Mouse (Mus musculus): ENCODE measurements around the gene Ppil4. TPM values are rescaled to one million over a fixed set of nuclear protein-coding genes. Genes with fewer than 3 reads are reported as not detected.

The Ppil4 gene
- polyA plus RNA-seq, 1 experiment = 12.3 TPM

GRCm38 (mm10) chr10:7802519-7803140 lies 9.9 kb downstream of the Ppil4 start:
- no peak overlapping the region for H3K4me3 ChIP-seq (ENCODE audit: insufficient read depth, low read depth, low read length)
- H3K27ac ChIP-seq (replicated peaks; ENCODE audit: low read depth, low read length) = no peak overlapping the region
- no peaks in the 10 kb centered on the region for H3K4me1 ChIP-seq (ENCODE audit: control insufficient read depth, insufficient read depth, insufficient read length, low read length)

GRCm38 (mm10) chr10:7809937-7810336 lies 17.2 kb downstream of the Ppil4 start:
- H3K4me3 ChIP-seq (ENCODE audit: insufficient read depth, low read depth, low read length) = no peak overlapping the region
- H3K4me1 ChIP-seq (ENCODE audit: control insufficient read depth, insufficient read depth, insufficient read length, low read length) = no peaks in the 10 kb centered on the region
- no peak overlapping the region for H3K27ac ChIP-seq (replicated peaks; ENCODE audit: low read depth, low read length)

- Histone ChIP-seq H3K27ac (replicated peaks; ENCODE audit: low read depth, low read length) (no peak overlapping the region), H3K4me3 (ENCODE audit: insufficient read depth, low read depth, low read length) (no peak overlapping the region), H3K4me1 (ENCODE audit: control insufficient read depth, insufficient read depth, insufficient read length, low read length) (no peaks in the 10 kb centered on the region)
Observed at GRCm38 (mm10) chr10:7816476-7816875, 23.8 kb downstream of the Ppil4 start.

GRCm38 (mm10) chr10:7818676-7819075 lies 26.0 kb downstream of the Ppil4 start:
- Histone ChIP-seq H3K4me1 (ENCODE audit: control insufficient read depth, insufficient read depth, insufficient read length, low read length) (no peaks in the 10 kb centered on the region), H3K27ac (replicated peaks; ENCODE audit: low read depth, low read length) (no peak overlapping the region), H3K4me3 (ENCODE audit: insufficient read depth, low read depth, low read length) (no peak overlapping the region)

GRCm38 (mm10) chr10:7819156-7819555 lies 26.5 kb downstream of the Ppil4 start:
- Histone ChIP-seq H3K27ac (replicated peaks; ENCODE audit: low read depth, low read length) (no peak overlapping the region), H3K4me1 (ENCODE audit: control insufficient read depth, insufficient read depth, insufficient read length, low read length) (no peaks in the 10 kb centered on the region), H3K4me3 (ENCODE audit: insufficient read depth, low read depth, low read length) (no peak overlapping the region)

- Histone ChIP-seq H3K27ac (replicated peaks; ENCODE audit: low read depth, low read length) (no peak overlapping the region), H3K4me3 (ENCODE audit: insufficient read depth, low read depth, low read length) (no peak overlapping the region), H3K4me1 (ENCODE audit: control insufficient read depth, insufficient read depth, insufficient read length, low read length) (no peaks in the 10 kb centered on the region)
Observed at GRCm38 (mm10) chr10:7819603-7820002, 26.9 kb downstream of the Ppil4 start.

GRCm38 (mm10) chr10:7820171-7820570 lies 27.5 kb downstream of the Ppil4 start:
- H3K27ac ChIP-seq (replicated peaks; ENCODE audit: low read depth, low read length) = no peak overlapping the region
- H3K4me3 ChIP-seq (ENCODE audit: insufficient read depth, low read depth, low read length) = no peak overlapping the region
- no peaks in the 10 kb centered on the region for H3K4me1 ChIP-seq (ENCODE audit: control insufficient read depth, insufficient read depth, insufficient read length, low read length)

GRCm38 (mm10) chr10:7821981-7822380 lies 29.3 kb downstream of the Ppil4 start:
- Histone ChIP-seq H3K4me1 (ENCODE audit: control insufficient read depth, insufficient read depth, insufficient read length, low read length) (no peaks in the 10 kb centered on the region), H3K4me3 (ENCODE audit: insufficient read depth, low read depth, low read length) (no peak overlapping the region), H3K27ac (replicated peaks; ENCODE audit: low read depth, low read length) (no peak overlapping the region)

- no peak overlapping the region for H3K27ac ChIP-seq (replicated peaks; ENCODE audit: low read depth, low read length)
- H3K4me1 ChIP-seq (ENCODE audit: control insufficient read depth, insufficient read depth, insufficient read length, low read length) = no peaks in the 10 kb centered on the region
- no peak overlapping the region for H3K4me3 ChIP-seq (ENCODE audit: insufficient read depth, low read depth, low read length)
Observed at GRCm38 (mm10) chr10:7824663-7825280, 32.1 kb downstream of the Ppil4 start.

- Histone ChIP-seq H3K27ac (replicated peaks; ENCODE audit: low read depth, low read length) (no peak overlapping the region), H3K4me3 (ENCODE audit: insufficient read depth, low read depth, low read length) (no peak overlapping the region), H3K4me1 (ENCODE audit: control insufficient read depth, insufficient read depth, insufficient read length, low read length) (no peaks in the 10 kb centered on the region)
Observed at GRCm38 (mm10) chr10:7825281-7825665, 32.6 kb downstream of the Ppil4 start.

- no peaks in the 10 kb centered on the region for H3K4me1 ChIP-seq (ENCODE audit: control insufficient read depth, insufficient read depth, insufficient read length, low read length)
- no peak overlapping the region for H3K4me3 ChIP-seq (ENCODE audit: insufficient read depth, low read depth, low read length)
- H3K27ac ChIP-seq (replicated peaks; ENCODE audit: low read depth, low read length) = no peak overlapping the region
Observed at GRCm38 (mm10) chr10:7826106-7826505, 33.4 kb downstream of the Ppil4 start.

- Histone ChIP-seq H3K27ac (replicated peaks; ENCODE audit: low read depth, low read length) (peak within 1 kb of the TSS; percentile 39), H3K4me1 (ENCODE audit: control insufficient read depth, insufficient read depth, insufficient read length, low read length) (peaks cover 6% of the 10 kb centered on the region), H3K4me3 (ENCODE audit: insufficient read depth, low read depth, low read length) (peak within 1 kb of the TSS; percentile 37)
Observed at GRCm38 (mm10) chr10:7832171-7832676, 39.5 kb downstream of the Ppil4 start, which contains the start of gene Zc3h12d. Gene Zc3h12d (plus strand): TSS chr10:7832470.

GRCm38 (mm10) chr10:7833377-7834165 lies 40.9 kb downstream of the Ppil4 start:
- Histone ChIP-seq H3K27ac (replicated peaks; ENCODE audit: low read depth, low read length) (peak overlapping the region; percentile 82), H3K4me1 (ENCODE audit: control insufficient read depth, insufficient read depth, insufficient read length, low read length) (peaks cover 8% of the 10 kb centered on the region), H3K4me3 (ENCODE audit: insufficient read depth, low read depth, low read length) (no peak overlapping the region)

GRCm38 (mm10) chr10:7834671-7835225 lies 42.1 kb downstream of the Ppil4 start:
- peak overlapping the region; percentile 82 for H3K27ac ChIP-seq (replicated peaks; ENCODE audit: low read depth, low read length)
- H3K4me1 ChIP-seq (ENCODE audit: control insufficient read depth, insufficient read depth, insufficient read length, low read length) = peaks cover 10% of the 10 kb centered on the region
- no peak overlapping the region for H3K4me3 ChIP-seq (ENCODE audit: insufficient read depth, low read depth, low read length)

GRCm38 (mm10) chr10:7836902-7837301 lies 44.2 kb downstream of the Ppil4 start:
- Histone ChIP-seq H3K4me3 (ENCODE audit: insufficient read depth, low read depth, low read length) (no peak overlapping the region), H3K27ac (replicated peaks; ENCODE audit: low read depth, low read length) (no peak overlapping the region), H3K4me1 (ENCODE audit: control insufficient read depth, insufficient read depth, insufficient read length, low read length) (peaks cover 19% of the 10 kb centered on the region)
